In genomic region chr12:83485911-83486670, GRCm38 (mm10) we compare ENCODE assay signal across 8 mouse cellular contexts. TPM values are rescaled to one million over a fixed set of nuclear protein-coding genes. Genes with fewer than 3 reads are reported as not detected.
DNase-seq lines count a peak whose midpoint lies in the region; ATAC-seq and TF ChIP-seq lines count a peak whose summit lies in the region.

No protein-coding gene starts in this region.

- 0 out of 2 replicates have a peak, but pooled peaks have one; percentile 10 for TF ChIP-seq POLR2A in testis, adult 2 months (IDR thresholded peaks at IDR 0.05; ENCODE audit: control insufficient read depth, low read depth, low read length)
- no peak for TF ChIP-seq POLR2A in liver, adult 2 months (IDR thresholded peaks at IDR 0.05; ENCODE audit: extremely low read depth, insufficient read depth, low read length)

- H3K4me1 ChIP-seq in testis, adult 2 months (ENCODE audit: control insufficient read depth, insufficient read depth, low read length): peaks cover 21% of the 10 kb centered on the region
- H3K4me1 ChIP-seq in heart, embryonic 10.5 days: peaks cover 33% of the 10 kb centered on the region
- peaks cover 4% of the 10 kb centered on the region for H3K4me1 ChIP-seq in kidney, postnatal 0 days (replicated peaks; ENCODE audit: insufficient read depth, low read length)
- 0 out of 2 replicates have a peak, but pooled peaks cover 3% of the 10 kb centered on the region for H3K4me1 ChIP-seq in liver, adult 2 months (ENCODE audit: control insufficient read depth, insufficient read depth, low read length)
- H3K4me1 ChIP-seq in neural tube, embryonic 13.5 days (replicated peaks): peaks cover 29% of the 10 kb centered on the region

- peaks cover 10% of the 10 kb centered on the region for H3K27me3 ChIP-seq in testis, adult 2 months (ENCODE audit: control insufficient read depth, insufficient read depth, low read length)
- no peaks in the 10 kb centered on the region for H3K27me3 ChIP-seq in heart, embryonic 10.5 days (ENCODE audit: insufficient read depth, poor library complexity, severe bottlenecking)
- no peaks in the 10 kb centered on the region for H3K27me3 ChIP-seq in kidney, postnatal 0 days (ENCODE audit: insufficient read depth, low read length)
- no peaks in the 10 kb centered on the region for H3K27me3 ChIP-seq in liver, adult 2 months (ENCODE audit: control insufficient read depth, insufficient read depth, low read length)
- H3K27me3 ChIP-seq in neural tube, embryonic 13.5 days: no peaks in the 10 kb centered on the region

- H3K4me3 ChIP-seq in testis, adult 2 months (ENCODE audit: control insufficient read depth, low read depth, low read length): peak overlapping the region; percentile 82
- peak overlapping the region; percentile 91 for H3K4me3 ChIP-seq in heart, embryonic 10.5 days
- peak overlapping the region; percentile 53 for H3K4me3 ChIP-seq in kidney, postnatal 0 days (replicated peaks; ENCODE audit: low read depth, low read length)
- H3K4me3 ChIP-seq in liver, adult 2 months (ENCODE audit: insufficient read depth, low read depth, low read length): peak overlapping the region; percentile 71
- peak overlapping the region; percentile 79 for H3K4me3 ChIP-seq in neural tube, embryonic 13.5 days

- TF ChIP-seq CTCF in testis, adult 2 months (IDR thresholded peaks at IDR 0.05; ENCODE audit: control insufficient read depth, insufficient read depth, insufficient replicate concordance, low read depth, low read length): no peak
- no peak for TF ChIP-seq CTCF in kidney, postnatal 0 days (IDR thresholded peaks at IDR 0.05; ENCODE audit: low read depth)
- no peak for TF ChIP-seq CTCF in liver, adult 2 months (IDR thresholded peaks at IDR 0.05; ENCODE audit: low read depth, low read length)

- under 1% methylated on average over 53 of the region's 53 CpGs for WGBS in heart, embryonic 10.5 days
- under 1% methylated on average over 53 of the region's 53 CpGs for WGBS in kidney, postnatal 0 days
- WGBS in liver, adult 2 months: under 1% methylated on average over 53 of the region's 53 CpGs
- under 1% methylated on average over 53 of the region's 53 CpGs for WGBS in neural tube, embryonic 13.5 days

- peak overlapping the region; percentile 63 for H3K27ac ChIP-seq in testis, adult 2 months (ENCODE audit: control insufficient read depth, insufficient read depth, low read depth, low read length)
- H3K27ac ChIP-seq in heart, embryonic 10.5 days: peak overlapping the region; percentile 95
- peak overlapping the region; percentile 67 for H3K27ac ChIP-seq in kidney, postnatal 0 days
- H3K27ac ChIP-seq in liver, adult 2 months (replicated peaks; ENCODE audit: insufficient read depth, low read depth, low read length): no peak overlapping the region
- peak overlapping the region; percentile 93 for H3K27ac ChIP-seq in neural tube, embryonic 13.5 days (replicated peaks)

- H3K9ac ChIP-seq in kidney, postnatal 0 days (ENCODE audit: low read depth, low read length): peak overlapping the region; percentile 68
- peak overlapping the region; percentile 76 for H3K9ac ChIP-seq in liver, adult 2 months (ENCODE audit: low read depth, low read length)
- peak overlapping the region; percentile 83 for H3K9ac ChIP-seq in neural tube, embryonic 13.5 days

- H3K36me3 ChIP-seq in testis, adult 2 months (ENCODE audit: control insufficient read depth, insufficient read depth, low read length): no peaks in the 10 kb centered on the region
- H3K36me3 ChIP-seq in heart, embryonic 10.5 days: no peaks in the 10 kb centered on the region
- H3K36me3 ChIP-seq in kidney, postnatal 0 days (ENCODE audit: insufficient read depth, low read length): no peaks in the 10 kb centered on the region
- no peaks in the 10 kb centered on the region for H3K36me3 ChIP-seq in liver, adult 2 months (ENCODE audit: control insufficient read depth, insufficient read depth, low read length)
- H3K36me3 ChIP-seq in neural tube, embryonic 13.5 days: no peaks in the 10 kb centered on the region

- no peaks in the 10 kb centered on the region; the same call in 1 of the 2 replicates for H3K9me3 ChIP-seq in heart, embryonic 10.5 days
- H3K9me3 ChIP-seq in kidney, postnatal 0 days (replicated peaks; ENCODE audit: low read length): no peaks in the 10 kb centered on the region
- H3K9me3 ChIP-seq in neural tube, embryonic 13.5 days: no peaks in the 10 kb centered on the region

- H3K79me2 ChIP-seq in liver, adult 2 months (ENCODE audit: control insufficient read depth, insufficient read depth, low read length): peaks cover 4% of the 10 kb centered on the region; the same call in 1 of the 2 replicates

- no peak for DNase-seq in testis, postnatal 14 days (ENCODE audit: low spot score)
- peak; percentile 60 for DNase-seq in embryo, embryonic 10 days (ENCODE audit: low spot score)
- DNase-seq in heart, embryonic 10.5 days (ENCODE audit: low spot score): no peak
- peak; percentile 50 for DNase-seq in kidney, postnatal 0 days (ENCODE audit: low spot score)
- DNase-seq in liver, adult 2 months (ENCODE audit: extremely low read depth, low read depth, low spot score): peak; percentile 11
- DNase-seq in urinary bladder, postnatal 36 days (ENCODE audit: low spot score in 2 of 2): peak; percentile 3 to 13

- H3K4me2 ChIP-seq in kidney, postnatal 0 days (ENCODE audit: low read length): peak overlapping the region; percentile 99
- peak overlapping the region; percentile 98 for H3K4me2 ChIP-seq in neural tube, embryonic 13.5 days

- ATAC-seq in kidney, postnatal 0 days (replicated peaks; ENCODE audit: low FRiP score, low read depth): no peak
- peak; percentile 25; the same call in 1 of the 2 replicates for ATAC-seq in neural tube, embryonic 13.5 days (ENCODE audit: low read depth)

RNA-seq across cellular contexts. Expression of gene Dpf3, which starts 1.4 kb away (rescaled TPM):
- polyA plus RNA-seq in testis, adult 2 months (2012; rRNA removed): 23.1 and 26.0 TPM in 2 replicates
- polyA plus RNA-seq in heart, embryonic 10.5 days (2016; fragmentation: Nextera tagmentation; extraction: Ambion mirVana): 29.4 and 37.5 TPM in 2 replicates
- polyA plus RNA-seq in kidney, postnatal 0 days (2015; fragmentation: Nextera tagmentation; extraction: Ambion mirVana): 7.8 and 9.3 TPM in 2 replicates
- 1.5 and 1.6 TPM in 2 replicates for total RNA-seq in liver, adult 2 months (2014; rRNA removed)
- 2.4 and 2.7 TPM in 2 replicates for polyA plus RNA-seq in liver, adult 2 months (2012; rRNA removed)
- polyA plus RNA-seq in neural tube, embryonic 13.5 days (2015; fragmentation: Nextera tagmentation; extraction: Ambion mirVana): 20.8 and 21.7 TPM in 2 replicates

RNA-seq across cellular contexts. Expression of gene Dcaf4, which starts 34.2 kb away (rescaled TPM):
- 15.1 and 16.9 TPM in 2 replicates for polyA plus RNA-seq in testis, adult 2 months (2012; rRNA removed)
- 27.6 and 29.7 TPM in 2 replicates for polyA plus RNA-seq in heart, embryonic 10.5 days (2016; fragmentation: Nextera tagmentation; extraction: Ambion mirVana)
- polyA plus RNA-seq in kidney, postnatal 0 days (2015; fragmentation: Nextera tagmentation; extraction: Ambion mirVana): 19.8 and 20.6 TPM in 2 replicates
- total RNA-seq in liver, adult 2 months (2014; rRNA removed): 3.0 and 3.5 TPM in 2 replicates
- 3.8 and 5.4 TPM in 2 replicates for polyA plus RNA-seq in liver, adult 2 months (2012; rRNA removed)
- polyA plus RNA-seq in neural tube, embryonic 13.5 days (2015; fragmentation: Nextera tagmentation; extraction: Ambion mirVana): 33.2 and 35.6 TPM in 2 replicates

Comparison
In these comparisons a context has a peak if more than half of its experiments do, and no peak if none do; other contexts are left out.
1. DNase-seq: peak in embryo, embryonic 10 days (single experiment), kidney, postnatal 0 days (single experiment), liver, adult 2 months (single experiment) and urinary bladder, postnatal 36 days (2 of 2); none in testis, postnatal 14 days (single experiment) and heart, embryonic 10.5 days (single experiment).
2. Peak in every context shown above with its lines, with median percentiles within 50 percentile points of each other: H3K4me3 ChIP-seq and H3K9ac ChIP-seq.